Mouse (Mus musculus): ENCODE measurements at regions not wholly inside any gene's neighbourhood (a gene's known extent, or its start where the extent isn't known, plus 50 kb on each side); places are given as distances from the start of the nearest gene placed in this dataset.

DNA sequence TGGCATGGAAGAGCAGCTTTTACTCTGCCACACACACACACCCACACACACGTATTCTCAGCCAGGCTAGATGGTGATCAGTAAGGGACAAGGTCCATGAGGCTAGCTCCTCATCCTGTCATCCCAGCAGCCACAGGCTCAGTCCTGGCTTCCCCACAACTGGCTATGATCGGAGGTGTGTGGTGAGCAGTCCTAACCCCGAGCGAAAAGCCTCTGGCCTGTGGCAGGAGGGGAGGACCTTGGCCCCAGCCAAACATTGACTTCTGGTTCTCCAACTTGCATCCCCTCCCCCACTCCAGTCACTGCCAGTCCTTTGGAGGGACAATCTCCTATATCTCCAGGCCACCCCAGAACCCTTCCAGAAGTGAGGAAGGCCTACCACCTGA lies 65.2 kb upstream of the Ttc34 start:
- TF ChIP-seq CTCF (IDR thresholded peaks at IDR 0.05; ENCODE audit: control insufficient read depth, insufficient read depth, low read length) (no peak), POLR2A (IDR thresholded peaks at IDR 0.05; ENCODE audit: borderline replicate concordance, control insufficient read depth, low read depth, low read length) (no peak)
